Mouse (Mus musculus) C3H10T1/2 (cell line): ENCODE data around the gene Olfr1369-ps1. TPM values are rescaled to one million over a fixed set of nuclear protein-coding genes. Genes with fewer than 3 reads are reported as not detected.

Experiments
- polyA plus RNA-seq, 2 experiments: library from polyadenylated mRNA; unstranded; fragments of >200 nt; fragmentation: generic; extraction: Trizol; gene quantifications; one replicate each; pipeline ENCODE4 v1.2.1; 2012; ENCODE audit warnings: missing spikeins in 2 of 2

The Olfr1369-ps1 gene
- not detected for polyA plus RNA-seq

DNA sequence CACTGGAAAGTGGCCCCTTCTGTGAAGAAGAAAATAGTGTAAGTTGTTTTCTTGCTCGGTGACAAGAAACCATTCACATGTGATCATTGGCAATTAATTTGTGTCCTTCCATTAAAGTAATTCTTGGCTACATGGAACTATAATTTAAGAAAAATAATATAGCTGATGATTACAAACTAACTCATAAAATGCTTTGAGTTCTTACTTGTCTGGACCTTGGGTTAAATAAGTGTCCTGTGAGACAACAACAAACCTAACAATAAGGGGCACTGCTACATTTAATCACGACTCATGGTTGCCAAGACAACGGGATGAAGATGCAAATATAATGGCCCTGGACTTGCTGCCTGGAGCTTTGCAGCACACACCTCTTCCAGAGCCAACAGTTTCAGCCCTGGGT lies at the start of gene Olfr1369-ps1:
Gene Olfr1369-ps1, plus strand, starts transcription at position 301 of the 400 bp plus-strand sequence.

DNA sequence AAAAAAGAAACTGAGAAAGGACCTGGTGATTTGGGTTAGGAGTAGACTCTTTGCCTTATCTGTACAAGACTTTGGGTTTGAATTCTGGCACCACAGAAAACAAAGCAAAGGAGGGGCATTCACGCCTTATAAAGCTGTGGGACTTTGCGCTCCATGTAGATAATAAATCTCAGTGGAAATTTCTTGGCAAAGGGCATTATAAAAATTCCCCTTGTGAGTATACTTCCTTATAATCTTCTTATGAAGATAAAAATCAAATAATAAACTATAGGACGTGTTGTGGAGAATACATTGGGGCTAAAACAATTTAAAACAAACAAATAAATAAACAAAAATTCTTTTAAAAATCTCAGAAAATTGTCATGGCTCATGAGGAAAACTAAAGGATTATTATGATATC lies 36.4 kb upstream of the Olfr1369-ps1 start, which contains the start of gene Olfr1370:
Gene Olfr1370, minus strand, starts transcription at position 101 of the 400 bp plus-strand sequence.

DNA sequence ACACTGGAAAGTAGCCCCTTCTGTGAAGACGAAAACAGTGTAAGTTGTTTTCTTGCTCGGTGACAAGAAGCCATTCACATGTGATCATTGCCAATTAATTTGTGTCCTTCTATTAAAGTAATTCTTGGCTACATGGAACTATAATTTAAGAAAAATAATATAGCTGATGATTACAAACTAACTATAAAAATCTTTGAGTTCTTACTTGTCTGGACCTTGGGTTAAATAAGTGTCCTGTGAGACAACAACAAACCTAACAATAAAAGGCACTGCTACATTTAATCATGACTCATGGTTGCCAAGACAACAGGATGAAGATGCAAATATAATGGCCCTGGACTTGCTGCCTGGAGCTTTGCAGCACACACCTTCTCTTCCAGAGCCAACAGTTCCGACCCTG lies 18.1 kb downstream of the Olfr1369-ps1 start, which contains the start of gene Olfr263:
Gene Olfr263, plus strand, starts transcription at position 301 of the 400 bp plus-strand sequence.

DNA sequence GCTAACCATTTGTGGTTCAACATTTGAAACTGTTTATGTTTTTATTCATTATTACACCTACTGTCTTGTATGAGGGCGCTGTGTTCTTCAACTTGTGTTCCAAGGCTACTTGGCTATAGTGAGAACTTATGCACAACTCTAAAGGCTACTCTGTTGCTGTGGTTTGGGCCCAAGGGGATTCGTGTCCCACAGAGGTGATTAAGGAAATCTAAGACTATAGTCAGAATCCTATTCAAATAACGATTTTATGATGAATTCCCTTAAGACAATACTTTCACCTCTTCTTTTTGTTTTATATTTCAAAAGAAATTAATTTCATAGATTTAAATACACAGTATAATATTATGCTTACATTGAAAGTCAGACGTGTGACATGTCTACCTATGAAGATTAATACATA lies 34.5 kb downstream of the Olfr1369-ps1 start, which contains the start of gene Olfr1368:
Gene Olfr1368, minus strand, starts transcription at position 101 of the 400 bp plus-strand sequence.

Other genes with a start within 250 kb of the Olfr1369-ps1 start
- not detected for gene Olfr1370, start 36.5 kb upstream of the Olfr1369-ps1 start, polyA plus RNA-seq
- not detected for gene Olfr263, start 18.2 kb downstream of the Olfr1369-ps1 start, polyA plus RNA-seq
- not detected for gene Olfr1368, start 34.4 kb downstream of the Olfr1369-ps1 start, polyA plus RNA-seq
- gene Trim27, start 68.0 kb downstream of the Olfr1369-ps1 start, polyA plus RNA-seq = 10 to 100 TPM; 57.8 to 76.7 TPM
- not detected for gene Gpx5, start 181.2 kb downstream of the Olfr1369-ps1 start, polyA plus RNA-seq
- not detected for gene Gpx6, start 200.6 kb downstream of the Olfr1369-ps1 start, polyA plus RNA-seq
- gene Olfr1367, start 235.4 kb downstream of the Olfr1369-ps1 start, polyA plus RNA-seq = not detected